Mouse (Mus musculus): ENCODE measurements around the gene Ccdc34. TPM values are rescaled to one million over a fixed set of nuclear protein-coding genes. Genes with fewer than 3 reads are reported as not detected.

Ccdc34 gene
- polyA plus RNA-seq, 1 experiment from 2014 or later: 33.5 TPM

- H3K4me3 ChIP-seq (replicated peaks; ENCODE audit: low read length): no peak overlapping the region
- H3K27me3 ChIP-seq (replicated peaks; ENCODE audit: control insufficient read depth, insufficient read depth, low read length): no peaks in the 10 kb centered on the region
- 39% methylated on average over 4 of the region's 4 CpGs for WGBS
- no peaks in the 10 kb centered on the region for H3K36me3 ChIP-seq (ENCODE audit: control insufficient read depth, insufficient read depth)
- no peaks in the 10 kb centered on the region for H3K9me3 ChIP-seq (ENCODE audit: control insufficient read depth, low read length)
- no peaks in the 10 kb centered on the region for H3K4me1 ChIP-seq (replicated peaks; ENCODE audit: control insufficient read depth, insufficient read depth, low read length)
- no peak overlapping the region for H3K9ac ChIP-seq (replicated peaks; ENCODE audit: low read depth, low read length)
- ATAC-seq: no peak
- no peak overlapping the region for H3K4me2 ChIP-seq (ENCODE audit: low read length)
- H3K27ac ChIP-seq (ENCODE audit: low read length): no peak overlapping the region
These were observed 40.8 kb downstream of the Ccdc34 start for GRCm38 (mm10) chr2:110058424-110058823.

GRCm38 (mm10) chr2:110063131-110063530, 45.5 kb downstream of the Ccdc34 start:
- no peak overlapping the region for H3K9ac ChIP-seq (replicated peaks; ENCODE audit: low read depth, low read length)
- no peak overlapping the region for H3K4me3 ChIP-seq (replicated peaks; ENCODE audit: low read length)
- H3K4me1 ChIP-seq (replicated peaks; ENCODE audit: control insufficient read depth, insufficient read depth, low read length): no peaks in the 10 kb centered on the region
- H3K4me2 ChIP-seq (ENCODE audit: low read length): no peak overlapping the region
- no peak for ATAC-seq
- WGBS: 91% methylated on average over 1 of the region's 1 CpGs
- no peaks in the 10 kb centered on the region for H3K36me3 ChIP-seq (ENCODE audit: control insufficient read depth, insufficient read depth)
- H3K27ac ChIP-seq (ENCODE audit: low read length): no peak overlapping the region
- H3K27me3 ChIP-seq (replicated peaks; ENCODE audit: control insufficient read depth, insufficient read depth, low read length): no peaks in the 10 kb centered on the region
- no peaks in the 10 kb centered on the region for H3K9me3 ChIP-seq (ENCODE audit: control insufficient read depth, low read length)

DNA sequence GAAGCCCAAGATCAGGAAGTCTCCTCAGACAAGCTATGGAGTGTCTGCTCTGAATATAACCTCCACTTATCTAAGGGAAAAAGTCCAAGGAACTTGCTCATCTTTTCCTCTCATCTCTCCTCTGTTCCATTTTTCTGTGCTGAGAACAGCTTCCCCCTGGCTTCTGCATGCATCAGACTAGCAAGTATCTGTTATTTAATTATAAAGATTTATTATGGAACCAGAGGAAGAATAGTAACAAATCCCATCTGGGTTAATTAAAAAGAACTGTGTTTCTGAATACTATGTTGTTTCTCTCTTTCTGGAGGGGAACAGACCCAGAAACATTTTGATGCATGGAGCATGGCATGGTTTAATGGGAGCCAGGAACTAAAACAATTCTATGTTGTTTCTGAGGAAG, 51.3 kb downstream of the Ccdc34 start:
- no peaks in the 10 kb centered on the region for H3K4me1 ChIP-seq (replicated peaks; ENCODE audit: control insufficient read depth, insufficient read depth, low read length)
- no peak overlapping the region for H3K27ac ChIP-seq (ENCODE audit: low read length)
- H3K36me3 ChIP-seq (ENCODE audit: control insufficient read depth, insufficient read depth): no peaks in the 10 kb centered on the region
- H3K9ac ChIP-seq (replicated peaks; ENCODE audit: low read depth, low read length): no peak overlapping the region
- H3K4me2 ChIP-seq (ENCODE audit: low read length): no peak overlapping the region
- H3K4me3 ChIP-seq (replicated peaks; ENCODE audit: low read length): no peak overlapping the region
- ATAC-seq: no peak
- no peaks in the 10 kb centered on the region for H3K9me3 ChIP-seq (ENCODE audit: control insufficient read depth, low read length)
- no peaks in the 10 kb centered on the region for H3K27me3 ChIP-seq (replicated peaks; ENCODE audit: control insufficient read depth, insufficient read depth, low read length)

DNA sequence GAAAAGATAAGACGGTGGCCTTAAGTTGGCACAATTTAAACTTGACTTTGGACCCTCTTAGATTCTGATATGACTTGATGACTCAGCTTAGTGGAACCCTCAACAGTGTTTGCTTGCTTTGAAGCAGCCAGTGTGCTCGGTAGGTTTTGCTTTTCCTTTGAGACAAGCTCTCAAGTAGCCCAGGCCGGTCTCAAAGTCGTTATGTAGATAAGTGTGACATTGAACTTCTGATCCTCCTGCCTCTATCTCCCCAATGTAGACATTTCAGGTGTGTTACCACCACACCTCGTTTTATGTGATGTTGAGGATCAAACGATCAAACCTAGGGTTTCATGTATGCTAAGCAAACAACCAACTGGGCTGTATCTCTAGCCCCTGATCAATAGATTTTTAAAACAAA, 55.4 kb downstream of the Ccdc34 start:
- 86% methylated on average over 6 of the region's 6 CpGs for WGBS
- Histone ChIP-seq H3K36me3 (ENCODE audit: control insufficient read depth, insufficient read depth) (no peaks in the 10 kb centered on the region), H3K27me3 (replicated peaks; ENCODE audit: control insufficient read depth, insufficient read depth, low read length) (no peaks in the 10 kb centered on the region), H3K9me3 (ENCODE audit: control insufficient read depth, low read length) (no peaks in the 10 kb centered on the region), H3K4me2 (ENCODE audit: low read length) (no peak overlapping the region), H3K4me1 (replicated peaks; ENCODE audit: control insufficient read depth, insufficient read depth, low read length) (no peaks in the 10 kb centered on the region), H3K9ac (replicated peaks; ENCODE audit: low read depth, low read length) (no peak overlapping the region), H3K27ac (ENCODE audit: low read length) (no peak overlapping the region), H3K4me3 (replicated peaks; ENCODE audit: low read length) (no peak overlapping the region)
- no peak for ATAC-seq

DNA sequence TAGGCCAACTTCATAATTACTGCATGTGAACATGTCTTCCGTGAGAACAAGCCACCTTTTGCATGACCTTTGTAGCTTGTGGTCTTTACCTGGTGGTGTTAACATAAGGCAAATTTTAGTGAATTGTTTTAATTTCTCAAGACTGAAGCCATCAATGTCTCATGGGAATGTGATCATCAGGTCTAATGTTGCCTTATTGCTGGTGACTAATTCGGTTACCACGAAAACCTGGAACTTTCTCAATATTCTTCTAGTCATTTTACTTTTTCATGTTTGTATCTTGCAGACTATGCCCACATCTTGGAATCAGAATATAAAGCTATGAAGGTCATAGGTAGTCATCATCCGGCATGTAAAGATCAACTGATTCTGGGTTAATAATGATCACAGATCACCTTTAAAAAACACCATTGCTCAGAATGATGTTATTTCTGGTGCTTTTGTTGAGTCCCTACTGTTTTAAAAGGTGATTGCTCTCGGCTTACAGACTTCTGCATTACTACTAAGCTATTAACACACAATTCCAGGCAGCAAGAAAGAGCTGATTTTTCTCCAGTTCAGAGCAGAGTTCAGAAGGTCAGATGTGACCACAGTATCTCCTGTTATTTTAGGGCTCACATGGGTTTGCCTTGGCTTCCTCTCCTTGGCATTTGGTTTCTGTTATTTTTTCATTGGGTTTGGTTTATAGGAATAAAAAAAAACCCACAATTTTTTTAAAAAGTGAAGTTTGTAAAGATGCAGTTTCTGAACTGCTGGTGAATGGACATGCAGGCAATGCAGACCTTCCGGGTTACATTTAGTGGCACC, 57.2 kb downstream of the Ccdc34 start:
- H3K27ac ChIP-seq (ENCODE audit: low read length): no peak overlapping the region
- 94% methylated on average over 6 of the region's 6 CpGs for WGBS

GRCm38 (mm10) chr2:110077240-110077639, 59.6 kb downstream of the Ccdc34 start:
- ATAC-seq: no peak
- Histone ChIP-seq H3K4me3 (replicated peaks; ENCODE audit: low read length) (no peak overlapping the region), H3K27ac (ENCODE audit: low read length) (no peak overlapping the region), H3K9me3 (ENCODE audit: control insufficient read depth, low read length) (no peaks in the 10 kb centered on the region), H3K4me1 (replicated peaks; ENCODE audit: control insufficient read depth, insufficient read depth, low read length) (no peaks in the 10 kb centered on the region), H3K9ac (replicated peaks; ENCODE audit: low read depth, low read length) (no peak overlapping the region), H3K36me3 (ENCODE audit: control insufficient read depth, insufficient read depth) (no peaks in the 10 kb centered on the region), H3K4me2 (ENCODE audit: low read length) (no peak overlapping the region), H3K27me3 (replicated peaks; ENCODE audit: control insufficient read depth, insufficient read depth, low read length) (no peaks in the 10 kb centered on the region)
- WGBS: 88% methylated on average over 2 of the region's 2 CpGs

More for the DNA sequence above, 57.2 kb downstream of the Ccdc34 start:
- H3K4me2 ChIP-seq (ENCODE audit: low read length): no peak overlapping the region
- no peak overlapping the region for H3K9ac ChIP-seq (replicated peaks; ENCODE audit: low read depth, low read length)
- no peaks in the 10 kb centered on the region for H3K27me3 ChIP-seq (replicated peaks; ENCODE audit: control insufficient read depth, insufficient read depth, low read length)
- H3K4me3 ChIP-seq (replicated peaks; ENCODE audit: low read length): no peak overlapping the region
- ATAC-seq: no peak
- H3K36me3 ChIP-seq (ENCODE audit: control insufficient read depth, insufficient read depth): no peaks in the 10 kb centered on the region
- H3K4me1 ChIP-seq (replicated peaks; ENCODE audit: control insufficient read depth, insufficient read depth, low read length): no peaks in the 10 kb centered on the region
- no peaks in the 10 kb centered on the region for H3K9me3 ChIP-seq (ENCODE audit: control insufficient read depth, low read length)

- ATAC-seq: no peak
- Histone ChIP-seq H3K4me2 (ENCODE audit: low read length) (no peak overlapping the region), H3K27ac (ENCODE audit: low read length) (no peak overlapping the region), H3K4me1 (replicated peaks; ENCODE audit: control insufficient read depth, insufficient read depth, low read length) (no peaks in the 10 kb centered on the region), H3K9me3 (ENCODE audit: control insufficient read depth, low read length) (no peaks in the 10 kb centered on the region), H3K27me3 (replicated peaks; ENCODE audit: control insufficient read depth, insufficient read depth, low read length) (no peaks in the 10 kb centered on the region), H3K9ac (replicated peaks; ENCODE audit: low read depth, low read length) (no peak overlapping the region), H3K36me3 (ENCODE audit: control insufficient read depth, insufficient read depth) (no peaks in the 10 kb centered on the region), H3K4me3 (replicated peaks; ENCODE audit: low read length) (no peak overlapping the region)
- WGBS: 69% methylated on average over 2 of the region's 2 CpGs
These were observed 60.0 kb downstream of the Ccdc34 start for GRCm38 (mm10) chr2:110077655-110078054.

GRCm38 (mm10) chr2:110080532-110080931, 62.9 kb downstream of the Ccdc34 start:
- Histone ChIP-seq H3K4me3 (replicated peaks; ENCODE audit: low read length) (no peak overlapping the region), H3K36me3 (ENCODE audit: control insufficient read depth, insufficient read depth) (no peaks in the 10 kb centered on the region), H3K27me3 (replicated peaks; ENCODE audit: control insufficient read depth, insufficient read depth, low read length) (0 out of 2 replicates have a peak, but pooled peaks cover 2% of the 10 kb centered on the region), H3K4me1 (replicated peaks; ENCODE audit: control insufficient read depth, insufficient read depth, low read length) (no peaks in the 10 kb centered on the region), H3K9me3 (ENCODE audit: control insufficient read depth, low read length) (no peaks in the 10 kb centered on the region), H3K9ac (replicated peaks; ENCODE audit: low read depth, low read length) (no peak overlapping the region), H3K27ac (ENCODE audit: low read length) (no peak overlapping the region), H3K4me2 (ENCODE audit: low read length) (no peak overlapping the region)
- ATAC-seq: no peak
- WGBS: 86% methylated on average over 6 of the region's 6 CpGs

DNA sequence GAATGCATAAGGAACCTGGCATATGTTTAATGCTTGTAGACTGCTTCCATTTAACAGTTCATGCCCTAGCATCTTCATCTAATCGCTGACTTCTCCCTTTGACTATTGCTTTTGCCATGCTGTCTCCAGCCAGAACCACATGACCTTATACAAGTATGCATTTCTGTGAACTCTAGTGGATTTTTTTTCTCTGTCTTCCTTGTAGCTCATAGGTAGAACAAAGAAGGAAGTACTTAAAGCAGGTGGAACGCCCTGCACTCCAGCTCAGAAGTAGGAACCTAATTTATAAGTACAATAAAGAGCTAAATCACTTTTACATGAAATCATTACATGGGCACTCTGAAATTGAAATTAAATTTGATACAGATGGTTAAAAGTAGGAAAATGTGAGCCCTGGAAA, 65.4 kb downstream of the Ccdc34 start:
- Histone ChIP-seq H3K27ac (ENCODE audit: low read length) (no peak overlapping the region), H3K4me2 (ENCODE audit: low read length) (no peak overlapping the region), H3K36me3 (ENCODE audit: control insufficient read depth, insufficient read depth) (no peaks in the 10 kb centered on the region), H3K27me3 (replicated peaks; ENCODE audit: control insufficient read depth, insufficient read depth, low read length) (0 out of 2 replicates have a peak, but pooled peaks cover 2% of the 10 kb centered on the region), H3K4me1 (replicated peaks; ENCODE audit: control insufficient read depth, insufficient read depth, low read length) (no peaks in the 10 kb centered on the region), H3K9ac (replicated peaks; ENCODE audit: low read depth, low read length) (no peak overlapping the region), H3K4me3 (replicated peaks; ENCODE audit: low read length) (no peak overlapping the region), H3K9me3 (ENCODE audit: control insufficient read depth, low read length) (no peaks in the 10 kb centered on the region)
- WGBS: 91% methylated on average over 2 of the region's 2 CpGs
- no peak for ATAC-seq
